Mouse (Mus musculus): ENCODE measurements around the gene Psma1. TPM values are rescaled to one million over a fixed set of nuclear protein-coding genes. Genes with fewer than 3 reads are reported as not detected.

Psma1 gene
- polyA plus RNA-seq, 1 experiment = 115 TPM

- Histone ChIP-seq H3K36me3 (ENCODE audit: control insufficient read depth, insufficient read depth, low read length) (no peaks in the 10 kb centered on the region), H3K27ac (ENCODE audit: insufficient read depth, low read depth, low read length) (no peak overlapping the region), H3K4me3 (ENCODE audit: insufficient read depth, low read depth, low read length) (no peak overlapping the region), H3K4me1 (ENCODE audit: control insufficient read depth, insufficient read depth, low read length) (peaks cover 7% of the 10 kb centered on the region; the same call in 1 of the 2 replicates), H3K27me3 (replicated peaks; ENCODE audit: control insufficient read depth, insufficient read depth, low read length) (no peaks in the 10 kb centered on the region)
- WGBS = 66% methylated on average over 5 of the region's 5 CpGs
- TF ChIP-seq POLR2A (IDR thresholded peaks at IDR 0.05; ENCODE audit: low read depth, low read length) (no peak), CTCF (conservative IDR thresholded peaks at IDR 0.05; ENCODE audit: insufficient read depth, insufficient read length, low read depth, low read length) (no peak)
- DNase-seq = peak; percentile 42
Observed at GRCm38 (mm10) chr7:114293903-114294302, 18.0 kb upstream of the Psma1 start.

GRCm38 (mm10) chr7:114292501-114292971 is 16.6 kb upstream of the Psma1 start:
- peak; percentile 92 for DNase-seq
- TF ChIP-seq POLR2A (IDR thresholded peaks at IDR 0.05; ENCODE audit: low read depth, low read length) = no peak
- TF ChIP-seq CTCF (conservative IDR thresholded peaks at IDR 0.05; ENCODE audit: insufficient read depth, insufficient read length, low read depth, low read length) = no peak
- peaks cover 7% of the 10 kb centered on the region; the same call in 1 of the 2 replicates for H3K4me1 ChIP-seq (ENCODE audit: control insufficient read depth, insufficient read depth, low read length)
- H3K27ac ChIP-seq (ENCODE audit: insufficient read depth, low read depth, low read length) = peak overlapping the region; percentile 54; the same call in 1 of the 2 replicates
- peak overlapping the region; percentile 44 for H3K4me3 ChIP-seq (ENCODE audit: insufficient read depth, low read depth, low read length)
- H3K36me3 ChIP-seq (ENCODE audit: control insufficient read depth, insufficient read depth, low read length) = no peaks in the 10 kb centered on the region
- H3K27me3 ChIP-seq (replicated peaks; ENCODE audit: control insufficient read depth, insufficient read depth, low read length) = no peaks in the 10 kb centered on the region
- 8% methylated on average over 12 of the region's 12 CpGs for WGBS

GRCm38 (mm10) chr7:114291461-114292335 is 15.8 kb upstream of the Psma1 start:
- Histone ChIP-seq H3K36me3 (ENCODE audit: control insufficient read depth, insufficient read depth, low read length) (no peaks in the 10 kb centered on the region), H3K27me3 (replicated peaks; ENCODE audit: control insufficient read depth, insufficient read depth, low read length) (no peaks in the 10 kb centered on the region), H3K27ac (ENCODE audit: insufficient read depth, low read depth, low read length) (peak overlapping the region; percentile 64; the same call in 1 of the 2 replicates), H3K4me1 (ENCODE audit: control insufficient read depth, insufficient read depth, low read length) (peaks cover 7% of the 10 kb centered on the region; the same call in 1 of the 2 replicates), H3K4me3 (ENCODE audit: insufficient read depth, low read depth, low read length) (no peak overlapping the region)
- peak; percentile 71 for DNase-seq
- 41% methylated on average over 15 of the region's 15 CpGs for WGBS
- TF ChIP-seq POLR2A (IDR thresholded peaks at IDR 0.05; ENCODE audit: low read depth, low read length) = no peak
- no peak for TF ChIP-seq CTCF (conservative IDR thresholded peaks at IDR 0.05; ENCODE audit: insufficient read depth, insufficient read length, low read depth, low read length)

GRCm38 (mm10) chr7:114290078-114290506 is 14.2 kb upstream of the Psma1 start:
- no peaks in the 10 kb centered on the region for H3K27me3 ChIP-seq (replicated peaks; ENCODE audit: control insufficient read depth, insufficient read depth, low read length)
- no peak overlapping the region for H3K27ac ChIP-seq (ENCODE audit: insufficient read depth, low read depth, low read length)
- WGBS = 75% methylated on average over 5 of the region's 5 CpGs
- no peak for DNase-seq
- H3K36me3 ChIP-seq (ENCODE audit: control insufficient read depth, insufficient read depth, low read length) = no peaks in the 10 kb centered on the region
- no peak overlapping the region for H3K4me3 ChIP-seq (ENCODE audit: insufficient read depth, low read depth, low read length)
- H3K4me1 ChIP-seq (ENCODE audit: control insufficient read depth, insufficient read depth, low read length) = peaks cover 7% of the 10 kb centered on the region; the same call in 1 of the 2 replicates
- TF ChIP-seq POLR2A (IDR thresholded peaks at IDR 0.05; ENCODE audit: low read depth, low read length) (no peak), CTCF (conservative IDR thresholded peaks at IDR 0.05; ENCODE audit: insufficient read depth, insufficient read length, low read depth, low read length) (no peak)

- no peak for TF ChIP-seq CTCF (conservative IDR thresholded peaks at IDR 0.05; ENCODE audit: insufficient read depth, insufficient read length, low read depth, low read length)
- no peak for TF ChIP-seq POLR2A (IDR thresholded peaks at IDR 0.05; ENCODE audit: low read depth, low read length)
- Histone ChIP-seq H3K27me3 (replicated peaks; ENCODE audit: control insufficient read depth, insufficient read depth, low read length) (no peaks in the 10 kb centered on the region), H3K36me3 (ENCODE audit: control insufficient read depth, insufficient read depth, low read length) (no peaks in the 10 kb centered on the region), H3K4me3 (ENCODE audit: insufficient read depth, low read depth, low read length) (no peak overlapping the region), H3K4me1 (ENCODE audit: control insufficient read depth, insufficient read depth, low read length) (no peaks in the 10 kb centered on the region), H3K27ac (ENCODE audit: insufficient read depth, low read depth, low read length) (no peak overlapping the region)
- 88% methylated on average over 14 of the region's 14 CpGs for WGBS
- DNase-seq = no peak
Observed at GRCm38 (mm10) chr7:114284296-114284910, 8.5 kb upstream of the Psma1 start.

GRCm38 (mm10) chr7:114283006-114283405 is 7.1 kb upstream of the Psma1 start:
- no peaks in the 10 kb centered on the region for H3K4me1 ChIP-seq (ENCODE audit: control insufficient read depth, insufficient read depth, low read length)
- WGBS = 78% methylated on average over 9 of the region's 9 CpGs
- no peaks in the 10 kb centered on the region for H3K27me3 ChIP-seq (replicated peaks; ENCODE audit: control insufficient read depth, insufficient read depth, low read length)
- no peak overlapping the region for H3K4me3 ChIP-seq (ENCODE audit: insufficient read depth, low read depth, low read length)
- no peaks in the 10 kb centered on the region for H3K36me3 ChIP-seq (ENCODE audit: control insufficient read depth, insufficient read depth, low read length)
- DNase-seq = no peak
- H3K27ac ChIP-seq (ENCODE audit: insufficient read depth, low read depth, low read length) = no peak overlapping the region
- TF ChIP-seq CTCF (conservative IDR thresholded peaks at IDR 0.05; ENCODE audit: insufficient read depth, insufficient read length, low read depth, low read length) (no peak), POLR2A (IDR thresholded peaks at IDR 0.05; ENCODE audit: low read depth, low read length) (no peak)

- no peaks in the 10 kb centered on the region for H3K27me3 ChIP-seq (replicated peaks; ENCODE audit: control insufficient read depth, insufficient read depth, low read length)
- no peak overlapping the region for H3K4me3 ChIP-seq (ENCODE audit: insufficient read depth, low read depth, low read length)
- no peak overlapping the region for H3K27ac ChIP-seq (ENCODE audit: insufficient read depth, low read depth, low read length)
- DNase-seq = peak; percentile 64
- no peaks in the 10 kb centered on the region for H3K36me3 ChIP-seq (ENCODE audit: control insufficient read depth, insufficient read depth, low read length)
- 58% methylated on average over 3 of the region's 3 CpGs for WGBS
- TF ChIP-seq CTCF (conservative IDR thresholded peaks at IDR 0.05; ENCODE audit: insufficient read depth, insufficient read length, low read depth, low read length) = peak; percentile 35; the same call in 1 of the 2 replicates
- TF ChIP-seq POLR2A (IDR thresholded peaks at IDR 0.05; ENCODE audit: low read depth, low read length) = no peak
- H3K4me1 ChIP-seq (ENCODE audit: control insufficient read depth, insufficient read depth, low read length) = no peaks in the 10 kb centered on the region
Observed at GRCm38 (mm10) chr7:114281671-114282070, 5.8 kb upstream of the Psma1 start.
